Mouse (Mus musculus) testis, postnatal 14 days (tissue): ENCODE measurements at regions not wholly inside any gene's neighbourhood (a gene's known extent, or its start where the extent isn't known, plus 50 kb on each side); places are given as distances from the start of the nearest gene placed in this dataset.

Experiments
- DNase-seq: peaks from one replicate; pipeline ENCODE4 v3.0.0; 2021; ENCODE audit warnings: low spot score

DNA sequence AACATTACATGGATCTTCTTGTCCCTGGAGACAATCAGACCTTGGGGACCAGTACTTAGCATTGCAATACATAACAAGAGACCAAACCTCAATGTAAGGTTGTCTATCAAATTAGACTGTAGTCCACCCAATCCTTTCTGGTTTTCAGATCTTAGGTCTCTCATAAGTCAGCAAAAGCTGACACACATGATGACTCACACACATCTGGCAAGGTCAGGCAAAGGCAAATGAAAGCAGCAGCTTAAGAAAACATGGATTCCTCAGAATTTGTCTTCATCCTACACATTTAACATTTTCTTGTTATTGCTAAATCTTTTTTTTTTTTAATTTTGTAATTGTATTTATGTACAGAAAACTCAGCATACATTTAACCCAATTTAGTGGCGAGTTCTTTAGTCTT lies 52.0 kb downstream of the Gm11983 start:
- DNase-seq: no peak

DNA sequence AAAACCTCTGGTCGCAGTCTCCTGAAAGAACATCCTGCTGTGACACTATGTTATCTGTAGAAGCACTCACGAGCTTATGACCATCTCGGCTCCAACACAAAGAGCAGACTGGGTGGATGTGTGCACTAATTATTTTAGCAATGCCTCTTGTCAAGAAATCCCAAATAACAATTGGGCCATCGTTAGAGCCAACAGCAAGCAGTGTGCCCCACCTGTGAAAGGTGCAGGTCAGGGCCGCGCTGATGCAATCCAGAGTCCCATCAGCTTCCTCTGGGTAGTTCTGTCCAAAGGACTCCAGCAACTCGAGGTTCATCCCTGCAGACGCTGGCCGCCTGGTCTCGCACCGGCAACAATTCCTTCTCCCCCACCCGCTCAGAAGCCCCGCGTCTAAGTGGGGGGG lies 54.6 kb downstream of the Gm11983 start:
- no peak for DNase-seq

DNA sequence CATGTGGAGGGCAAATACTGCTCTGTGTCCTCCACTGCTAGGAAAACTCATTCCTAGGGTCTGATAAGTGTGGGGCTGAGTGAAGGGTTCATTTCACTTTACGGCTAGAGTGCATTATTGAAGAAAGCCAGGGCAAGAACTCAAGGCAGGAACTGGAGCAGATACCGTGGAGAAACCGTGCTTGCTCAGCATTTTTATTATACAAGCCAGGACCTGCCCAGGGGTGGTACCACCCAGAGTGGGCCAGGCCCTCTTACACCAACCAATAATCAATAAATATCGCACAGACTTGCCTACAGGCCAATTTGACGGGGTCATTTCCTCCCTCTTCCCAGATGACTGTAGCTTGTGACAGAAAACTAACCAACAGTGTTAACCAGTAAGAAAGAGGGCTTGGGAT lies 57.7 kb downstream of the Gm11983 start:
- no peak for DNase-seq

DNA sequence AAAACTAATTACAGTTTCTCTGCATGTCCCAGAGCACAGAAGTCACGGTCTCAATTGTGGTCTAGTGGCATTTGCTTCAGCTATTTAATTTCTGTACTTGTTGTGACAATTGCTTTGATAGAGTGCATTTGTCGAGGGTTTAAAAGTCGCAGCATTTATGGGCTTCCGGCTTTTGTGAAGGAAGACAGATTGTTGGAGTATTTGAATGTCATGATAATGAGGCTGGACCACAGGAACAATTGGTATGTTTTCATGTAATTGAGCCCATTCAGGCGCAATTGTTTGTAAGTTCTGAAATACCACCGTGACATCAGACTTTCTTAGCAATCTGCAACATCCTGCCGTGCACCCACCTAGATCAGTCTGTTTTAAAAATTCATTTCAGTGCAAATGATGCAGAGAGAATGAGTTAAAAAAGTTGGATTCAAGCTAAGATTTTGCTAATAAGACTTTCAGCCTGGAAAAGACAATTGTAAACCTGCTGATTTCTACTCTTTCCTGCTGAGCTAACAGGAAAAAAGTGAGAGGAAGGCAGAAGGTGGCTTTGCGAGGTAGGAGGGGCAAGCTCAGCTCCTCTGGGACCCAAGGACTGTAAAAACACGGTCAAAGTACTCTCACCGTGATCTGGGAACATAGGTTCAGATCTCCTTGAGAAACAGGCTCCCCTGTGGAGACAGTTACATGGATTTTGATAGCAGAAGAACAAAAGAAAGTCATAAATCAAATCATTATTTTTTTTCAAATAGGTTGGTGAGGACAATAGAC lies 58.7 kb downstream of the Gm11983 start:
- no peak for DNase-seq

DNA sequence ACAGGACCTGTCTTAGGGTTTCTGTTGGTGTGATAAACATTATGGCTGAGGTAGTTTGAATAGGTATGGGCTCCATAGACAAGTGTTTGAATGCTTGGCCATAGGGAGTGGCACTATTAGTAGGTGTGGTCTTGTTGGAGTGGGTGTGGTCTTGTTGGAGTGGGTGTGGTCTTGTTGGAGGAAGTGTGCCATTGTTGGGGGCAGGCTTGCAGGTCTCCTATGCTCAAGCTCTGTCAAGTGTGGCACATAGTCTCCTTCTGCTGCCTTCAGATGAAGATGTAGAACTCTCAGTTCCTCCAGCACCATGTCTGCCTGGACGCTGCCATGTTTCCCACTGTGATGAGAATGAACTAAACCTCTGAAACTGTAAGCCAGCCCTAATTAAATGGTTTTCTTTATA lies 59.9 kb downstream of the Gm11983 start:
- no peak for DNase-seq

DNA sequence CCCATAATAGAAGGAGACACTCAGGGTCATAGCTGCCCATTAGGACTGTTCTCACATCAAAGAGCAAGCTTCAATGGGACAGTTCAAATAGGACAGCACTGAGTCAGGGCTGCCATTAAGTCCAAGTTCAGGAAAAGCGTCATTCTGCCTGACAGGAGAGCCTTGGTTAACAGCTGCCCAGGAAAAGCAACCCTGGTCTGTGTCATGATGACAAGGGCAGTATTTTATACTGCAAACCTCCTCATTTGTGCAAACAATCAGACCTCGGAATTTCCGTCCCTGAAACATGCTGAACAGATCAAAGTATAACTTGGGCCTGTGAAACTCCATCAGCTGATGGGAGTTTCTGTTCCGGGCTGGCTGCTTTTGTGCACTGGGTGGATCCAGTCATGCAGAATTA lies 62.8 kb downstream of the Gm11983 start:
- peak; percentile 0 for DNase-seq

DNA sequence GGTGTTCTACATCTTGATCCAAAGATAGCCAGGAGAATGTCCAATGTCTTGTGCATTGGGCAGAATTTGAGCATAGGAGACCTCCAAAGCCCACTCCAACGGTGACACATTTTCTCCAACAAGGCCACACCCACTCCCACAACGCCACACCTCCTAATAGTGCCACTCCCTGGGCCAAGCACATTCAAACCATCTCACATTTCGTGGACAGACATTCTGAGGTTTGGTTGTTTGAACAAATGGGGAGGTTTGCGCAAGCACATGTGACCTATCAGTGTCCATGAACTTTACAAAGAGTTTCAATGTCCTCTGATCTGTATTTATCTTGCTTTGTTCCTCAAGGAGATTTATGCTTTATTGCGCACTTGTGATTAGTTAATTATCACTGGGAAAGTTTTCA lies 63.5 kb downstream of the Gm11983 start:
- DNase-seq: no peak

DNA sequence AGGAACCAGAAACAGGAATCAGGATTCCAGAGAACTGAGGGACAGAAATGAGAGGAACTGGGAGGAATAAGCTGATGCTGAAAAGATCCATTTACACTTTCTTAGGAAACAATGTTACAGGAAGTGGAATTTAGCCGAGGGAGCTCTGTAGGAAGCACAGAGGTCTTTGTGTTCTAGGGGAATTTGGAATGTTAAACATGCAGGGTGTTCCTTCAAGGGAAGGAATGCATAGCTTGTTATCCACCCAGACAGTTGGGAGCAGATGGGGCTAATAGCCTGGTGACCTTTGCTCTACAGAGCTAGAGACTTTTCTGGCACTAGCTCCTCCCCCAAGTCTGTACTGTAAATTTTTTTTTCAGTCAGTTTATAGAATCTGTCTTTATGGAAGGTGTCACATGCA lies 64.1 kb downstream of the Gm11983 start:
- DNase-seq: peak; percentile 9

DNA sequence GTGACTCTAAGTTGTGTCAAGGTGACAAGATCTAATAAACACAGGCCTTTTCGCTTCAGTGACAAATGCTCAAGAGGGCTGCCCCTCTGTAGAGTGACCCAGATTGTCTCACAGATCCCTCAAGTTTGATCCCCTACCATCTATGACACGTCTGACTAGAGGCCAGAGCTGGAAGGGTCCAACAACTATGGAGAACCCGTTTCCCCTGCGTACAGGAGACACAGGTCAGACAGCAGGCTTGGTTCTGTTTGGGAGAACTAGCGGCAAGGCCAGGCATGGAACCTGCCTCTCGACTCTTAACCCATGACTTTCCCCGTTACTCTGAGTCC lies 68.1 kb downstream of the Gm11983 start:
- DNase-seq: peak; percentile 2

DNA sequence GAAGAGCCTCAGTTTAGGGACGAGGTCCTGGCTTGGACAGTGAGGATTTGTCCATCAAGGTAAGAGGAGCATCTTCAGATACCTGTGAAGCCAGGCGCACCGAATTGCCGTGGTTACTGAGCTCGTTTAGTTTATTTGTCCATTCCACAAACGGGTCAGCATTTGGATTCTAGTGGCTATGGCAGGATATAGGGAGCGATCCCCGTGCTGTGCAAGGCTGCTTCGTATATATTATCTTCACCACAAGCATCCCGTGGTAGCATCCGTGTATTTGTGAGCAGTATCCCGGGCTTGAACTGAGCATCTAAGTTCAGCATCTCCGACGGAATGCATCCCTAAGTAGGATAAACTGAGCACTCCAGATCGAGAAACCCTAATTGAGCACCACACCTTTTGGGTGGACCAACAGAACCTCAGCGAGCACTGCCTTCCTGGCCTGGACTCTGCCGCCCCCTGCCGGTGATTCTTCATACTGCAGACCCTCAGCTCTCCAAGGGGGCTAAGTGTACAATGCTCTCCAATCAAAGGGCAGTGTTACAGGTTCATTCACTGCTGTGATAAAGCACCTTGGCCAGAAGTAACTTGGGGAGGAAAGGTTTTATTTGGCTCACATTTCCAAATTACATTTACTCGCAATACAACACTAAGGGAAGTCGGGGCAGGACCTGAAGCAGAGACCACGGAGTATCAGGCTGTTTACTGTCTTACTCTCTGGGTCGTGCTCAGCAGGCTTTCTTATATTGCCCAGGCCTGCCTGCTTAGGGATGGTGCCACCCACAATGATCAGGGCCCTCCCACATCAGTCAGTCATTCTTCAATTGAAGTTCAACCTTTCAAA lies 68.6 kb downstream of the Gm11983 start:
- DNase-seq: peak; percentile 66

DNA sequence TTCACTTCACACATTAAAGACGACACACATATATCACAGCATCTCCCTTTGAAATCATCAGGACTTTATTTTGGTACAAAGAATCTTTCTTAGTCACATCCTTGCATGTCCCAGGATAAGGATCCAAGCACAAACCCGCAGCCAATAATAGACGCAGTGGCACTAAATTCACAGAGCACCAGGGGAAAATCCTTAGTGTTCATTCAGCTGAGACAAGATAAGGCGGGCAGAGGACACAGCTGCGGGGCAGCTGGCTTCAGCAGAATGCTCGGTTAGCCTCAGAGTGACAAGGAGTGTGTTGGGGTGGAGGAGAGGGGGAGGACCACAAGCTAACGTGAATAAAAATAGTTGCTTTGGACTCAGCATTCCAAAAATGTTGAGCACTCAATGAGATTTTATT lies 70.7 kb downstream of the Gm11983 start:
- DNase-seq: no peak

DNA sequence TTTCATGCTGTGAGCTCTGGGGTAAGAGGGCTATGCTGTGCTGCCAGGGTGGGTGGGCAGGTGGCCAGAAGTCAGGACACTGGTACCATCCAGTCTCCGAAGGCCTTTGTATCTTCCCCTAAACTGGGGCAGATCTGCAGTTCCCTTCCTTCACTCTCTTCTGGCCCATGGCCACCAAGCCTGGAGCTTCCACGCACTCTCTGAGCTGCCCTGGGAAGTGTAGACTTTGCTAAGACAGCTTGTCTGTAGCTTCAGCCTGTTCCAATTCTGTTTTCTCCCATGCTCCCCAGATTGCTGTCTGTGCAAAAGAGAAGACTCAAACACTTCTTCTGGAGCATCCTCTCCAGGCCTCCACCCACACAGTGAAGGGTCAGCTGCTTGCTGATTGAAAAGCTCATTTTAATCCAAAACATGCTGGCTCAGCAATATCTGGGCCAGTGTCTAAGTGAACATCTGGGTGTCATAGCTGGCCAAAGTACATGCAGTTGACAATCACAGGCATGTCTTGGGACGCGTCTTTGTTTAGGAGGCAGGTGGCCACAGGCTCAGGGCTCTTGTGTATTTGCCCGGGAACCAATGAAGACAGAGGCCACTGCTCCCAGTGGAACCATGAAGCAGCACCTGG lies 72.0 kb downstream of the Gm11983 start:
- DNase-seq: no peak

DNA sequence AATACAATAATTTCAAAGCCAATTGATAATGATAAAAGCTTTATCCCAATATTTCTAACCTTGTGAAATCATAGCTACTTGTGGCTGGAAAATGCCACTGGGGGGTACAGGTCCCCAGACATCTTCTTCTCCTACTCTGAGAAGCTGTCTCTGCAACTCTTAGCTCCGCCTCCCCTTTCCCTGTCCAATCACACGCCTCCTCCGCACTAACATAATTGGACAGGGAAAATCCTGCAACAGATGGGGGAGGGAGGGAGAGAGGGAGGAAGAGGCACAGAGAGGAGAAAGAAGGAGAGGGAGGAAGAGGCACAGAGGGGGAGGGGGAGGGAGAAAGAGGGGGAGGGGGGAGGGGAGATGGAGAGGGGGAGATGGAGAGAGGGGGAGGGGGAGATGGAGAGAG lies 73.3 kb downstream of the Gm11983 start:
- no peak for DNase-seq

DNA sequence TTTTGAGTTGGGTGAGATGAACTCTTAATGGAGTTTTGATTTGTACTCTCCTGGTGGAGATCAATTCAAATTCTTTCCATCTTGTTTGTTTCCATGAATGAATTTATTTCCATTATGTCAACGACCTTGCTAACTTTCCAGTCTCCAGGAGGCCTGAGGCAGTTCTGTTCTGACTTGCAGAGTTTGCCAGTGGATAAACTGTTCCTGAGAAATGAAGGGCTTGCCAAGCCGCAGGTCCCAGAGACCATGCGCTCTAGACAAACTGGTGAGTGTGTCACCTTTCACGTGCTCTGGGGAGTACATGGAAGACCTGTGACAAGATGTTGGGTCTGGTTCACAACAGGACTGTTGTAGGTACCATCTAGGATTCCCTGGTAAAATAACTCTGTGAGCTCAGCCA lies 74.5 kb downstream of the Gm11983 start:
- DNase-seq: no peak

DNA sequence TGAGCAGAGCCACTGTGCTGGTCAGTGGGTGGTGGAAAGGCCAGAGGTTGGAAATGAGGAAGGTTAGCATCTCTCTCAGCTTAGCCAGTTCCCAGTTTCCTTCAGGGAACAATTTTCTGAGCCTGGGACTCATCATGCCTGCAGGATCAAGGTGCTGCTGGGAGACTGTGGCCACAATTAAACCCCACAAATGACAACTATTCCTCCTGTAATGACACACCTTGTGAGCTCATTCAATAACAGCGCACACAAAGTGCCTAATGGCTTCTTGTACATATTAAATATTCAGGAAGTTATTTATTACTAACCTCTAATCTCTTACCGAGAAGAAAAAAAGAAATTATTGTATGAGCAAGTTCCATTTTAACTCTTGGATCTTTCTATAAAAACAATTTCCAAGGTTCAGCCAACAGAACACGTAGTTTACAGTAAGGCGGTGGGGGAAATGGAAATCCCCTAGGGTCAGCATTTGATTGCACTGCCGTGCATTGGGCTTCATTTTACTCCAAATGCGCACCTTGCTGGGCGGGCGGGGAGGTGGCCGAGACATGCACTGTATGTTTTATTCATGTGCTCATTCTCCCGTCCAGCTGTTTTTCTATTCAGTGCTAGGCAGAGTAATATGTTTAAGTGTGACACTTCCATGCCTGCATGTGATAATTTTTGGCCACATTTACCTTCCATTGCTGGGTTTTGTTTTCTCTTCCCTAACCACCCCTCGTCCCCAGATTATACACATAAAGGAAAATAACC lies 75.4 kb downstream of the Gm11983 start:
- DNase-seq: no peak

DNA sequence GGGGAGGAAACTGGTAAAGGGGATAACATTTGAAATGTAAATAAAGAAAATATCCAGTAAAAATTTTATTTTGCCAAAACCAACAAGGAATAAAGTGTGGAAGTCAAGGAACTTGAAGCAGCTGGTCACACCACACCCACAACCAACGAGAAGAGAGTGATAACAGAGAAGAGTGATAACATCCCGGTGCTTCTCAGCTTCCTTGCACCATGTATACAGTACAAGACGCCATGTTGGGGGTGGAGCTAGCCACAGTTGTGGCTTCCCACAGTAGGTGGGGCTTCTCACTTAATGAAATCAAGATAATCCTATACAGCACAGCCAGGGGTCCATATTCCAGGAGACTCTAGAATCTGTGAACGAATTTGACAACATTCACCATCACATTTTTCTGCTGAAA lies 77.9 kb downstream of the Gm11983 start:
- no peak for DNase-seq

DNA sequence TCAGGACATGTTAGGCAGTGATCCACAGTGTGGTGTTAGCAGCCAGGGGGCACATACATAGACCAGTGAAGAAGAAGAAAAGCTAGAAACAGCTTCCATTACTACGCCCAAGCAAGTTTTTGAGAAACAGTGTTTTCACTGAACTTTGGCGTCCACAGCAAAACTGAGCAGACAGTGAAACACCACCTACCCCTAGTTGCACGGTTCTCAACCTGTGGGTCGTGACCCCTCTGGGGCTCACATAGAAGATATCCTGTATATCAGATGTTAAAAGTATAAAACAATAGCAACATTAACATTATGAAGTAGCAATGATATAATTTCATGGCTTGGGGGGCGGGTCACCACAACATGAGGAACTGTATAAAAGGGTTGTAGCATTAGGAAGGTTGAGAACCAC lies 81.1 kb downstream of the Ramp3 start:
- no peak for DNase-seq

DNA sequence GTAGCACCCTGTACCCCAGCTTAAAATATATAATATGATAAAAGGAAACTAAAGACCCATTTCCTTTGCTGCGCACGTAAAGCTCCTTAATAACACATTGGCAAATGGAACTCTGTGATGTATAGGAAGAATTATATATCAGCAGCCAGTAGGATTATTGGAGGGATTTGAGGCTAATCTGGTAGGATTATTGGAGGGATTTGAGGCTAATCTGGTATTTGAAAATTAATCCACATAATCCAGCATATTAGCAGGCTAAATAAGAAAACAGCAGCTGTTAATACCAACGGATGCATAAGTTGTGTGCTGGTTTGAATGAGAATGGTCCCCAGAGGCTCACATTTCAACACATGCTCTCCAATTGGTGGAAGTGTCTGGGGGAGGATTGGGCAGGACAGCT lies 80.3 kb downstream of the Ramp3 start:
- no peak for DNase-seq

DNA sequence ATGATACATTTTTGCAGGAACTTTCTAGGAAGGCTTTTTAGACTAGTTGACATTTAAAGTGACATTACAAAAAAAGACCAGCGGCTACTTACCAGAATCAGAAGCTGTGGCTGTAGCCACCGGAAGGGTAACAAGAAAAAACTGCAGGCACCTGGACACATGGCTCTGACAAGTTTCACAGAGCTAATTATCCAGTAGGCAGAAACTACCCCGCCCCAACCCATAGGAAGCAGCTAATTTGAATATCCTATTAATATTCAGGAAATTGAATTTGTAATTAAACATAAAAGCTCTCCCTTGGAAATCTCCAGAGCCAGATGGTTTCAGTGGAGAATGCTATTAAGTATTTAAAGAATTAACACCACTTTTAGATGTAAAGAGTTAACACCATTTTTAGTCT lies 79.8 kb downstream of the Ramp3 start:
- no peak for DNase-seq

DNA sequence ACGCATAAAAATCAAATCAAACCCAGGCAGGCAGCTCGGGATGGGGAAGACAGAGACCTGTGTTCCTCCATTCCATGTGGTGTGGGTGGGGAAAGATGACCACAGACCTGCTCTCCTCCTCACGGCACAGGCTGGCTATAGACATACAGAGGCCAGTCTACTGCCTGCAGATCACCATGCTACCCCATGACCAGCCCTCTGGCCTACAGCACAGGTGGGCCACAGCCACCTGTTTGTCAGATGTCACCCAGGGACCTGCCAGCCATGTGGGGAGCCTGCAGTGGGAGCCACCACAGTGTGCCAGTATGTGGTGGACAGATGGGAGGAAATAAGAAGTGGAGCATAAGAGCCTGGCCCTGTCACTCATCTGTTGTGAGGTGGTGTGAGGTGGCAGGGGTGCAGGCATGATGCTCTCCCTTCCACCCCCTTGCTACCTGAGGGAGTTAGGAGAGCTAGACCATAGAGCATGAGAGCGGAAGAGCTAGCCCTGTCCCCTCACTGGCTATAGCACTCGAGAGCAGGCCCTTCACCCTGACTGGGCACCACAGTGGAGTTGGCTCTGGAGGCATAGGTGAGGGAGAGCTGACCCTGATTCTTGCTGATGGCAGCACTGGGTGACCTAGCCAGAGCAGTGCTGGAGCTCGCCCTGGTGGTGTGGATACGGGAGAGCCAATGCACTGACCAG lies 76.6 kb downstream of the Ramp3 start:
- DNase-seq: no peak

DNA sequence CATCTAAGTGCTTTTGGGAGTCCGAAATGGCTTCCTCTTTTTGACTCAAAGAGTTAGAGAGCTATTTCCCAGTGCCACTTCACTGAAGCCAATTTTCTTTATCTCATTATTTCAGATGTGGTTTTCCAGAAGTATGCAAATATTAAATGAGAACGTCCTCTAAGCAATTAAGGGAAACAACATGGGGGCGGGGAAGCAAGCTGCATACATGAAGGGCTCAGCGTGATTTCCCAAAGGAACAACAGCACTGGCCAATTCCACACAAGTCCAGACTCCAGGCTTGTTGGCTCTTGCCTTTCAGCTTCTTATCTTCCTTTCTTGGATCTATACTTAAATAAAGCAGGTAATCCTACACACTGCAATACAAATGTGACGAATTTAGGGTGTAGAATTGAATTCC lies 73.2 kb downstream of the Ramp3 start:
- DNase-seq: no peak
